Mouse (Mus musculus): ENCODE results near the gene Rnf186. TPM values are rescaled to one million over a fixed set of nuclear protein-coding genes. Genes with fewer than 3 reads are reported as not detected.
"Not testable (repeated sequence)": the region's sequence is repeated elsewhere in the genome, so short reads cannot be mapped to it uniquely, and the experiment has no call there.

The Rnf186 gene
- polyA plus RNA-seq, 1 experiment from 2014 or later = 6.3 TPM

GRCm38 (mm10) chr4:138972827-138973718 lies 6.2 kb downstream of the Rnf186 start, which contains the start of gene Tmco4:
TSS of gene Tmco4 (plus strand) at chr4:138972888.
- under 1% methylated on average over 57 of the region's 60 CpGs for WGBS
- peak within 1 kb of the TSS; percentile 91 for H3K4me2 ChIP-seq

GRCm38 (mm10) chr4:138973719-138974115 lies 6.8 kb downstream of the Rnf186 start:
- Histone ChIP-seq H3K4me1 (peaks cover 40% of the 10 kb centered on the region), H3K27me3 (no peaks in the 10 kb centered on the region), H3K9me3 (replicated peaks) (no peaks in the 10 kb centered on the region), H3K9ac (0 out of 2 replicates have a peak overlapping the region, but pooled peaks have one; percentile 76), H3K36me3 (no peaks in the 10 kb centered on the region), H3K27ac (peak overlapping the region; percentile 86; the same call in 1 of the 2 replicates), H3K4me2 (peak overlapping the region; percentile 91), H3K4me3 (replicated peaks) (peak overlapping the region; percentile 57)
- 64% methylated on average over 3 of the region's 3 CpGs for WGBS
- peak; percentile 7; the same call in 1 of the 2 replicates for ATAC-seq (replicated peaks; ENCODE audit: low FRiP score)

More at GRCm38 (mm10) chr4:138972827-138973718, 6.2 kb downstream of the Rnf186 start, which contains the start of gene Tmco4:
- Histone ChIP-seq H3K4me1 (peaks cover 42% of the 10 kb centered on the region), H3K27me3 (no peaks in the 10 kb centered on the region), H3K36me3 (no peaks in the 10 kb centered on the region), H3K27ac (peak within 1 kb of the TSS; percentile 86), H3K9me3 (replicated peaks) (no peaks in the 10 kb centered on the region), H3K4me3 (replicated peaks) (peak within 1 kb of the TSS; percentile 57), H3K9ac (peak within 1 kb of the TSS; percentile 76)
- peak; percentile 79 for ATAC-seq (replicated peaks; ENCODE audit: low FRiP score)

DNA sequence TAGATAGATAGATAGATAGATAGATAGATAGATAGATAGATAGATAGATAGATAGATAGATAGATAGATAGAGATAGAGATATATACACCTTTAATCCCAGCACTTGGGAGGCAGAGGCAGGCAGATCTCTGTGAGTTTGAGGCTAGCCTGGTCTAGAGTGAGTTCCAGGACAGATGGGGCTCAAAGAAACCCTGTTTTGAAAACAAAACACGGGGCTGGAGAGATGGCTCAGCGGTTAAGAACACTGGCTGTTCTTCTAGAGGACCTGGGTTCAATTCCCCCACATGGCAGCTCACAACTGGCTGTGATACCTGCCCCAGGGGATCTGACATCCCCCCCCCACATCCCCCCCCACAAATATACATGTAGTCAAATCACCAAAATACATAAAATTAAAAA lies 7.6 kb downstream of the Rnf186 start:
- H3K27ac ChIP-seq; H3K9ac ChIP-seq; H3K9me3 ChIP-seq (replicated peaks); H3K36me3 ChIP-seq; H3K27me3 ChIP-seq; H3K4me3 ChIP-seq (replicated peaks); ATAC-seq (replicated peaks; ENCODE audit: low FRiP score); H3K4me2 ChIP-seq: not testable (repeated sequence)
- H3K4me1 ChIP-seq = peaks cover 33% of the 10 kb centered on the region
- 88% methylated on average over 2 of the region's 2 CpGs for WGBS

DNA sequence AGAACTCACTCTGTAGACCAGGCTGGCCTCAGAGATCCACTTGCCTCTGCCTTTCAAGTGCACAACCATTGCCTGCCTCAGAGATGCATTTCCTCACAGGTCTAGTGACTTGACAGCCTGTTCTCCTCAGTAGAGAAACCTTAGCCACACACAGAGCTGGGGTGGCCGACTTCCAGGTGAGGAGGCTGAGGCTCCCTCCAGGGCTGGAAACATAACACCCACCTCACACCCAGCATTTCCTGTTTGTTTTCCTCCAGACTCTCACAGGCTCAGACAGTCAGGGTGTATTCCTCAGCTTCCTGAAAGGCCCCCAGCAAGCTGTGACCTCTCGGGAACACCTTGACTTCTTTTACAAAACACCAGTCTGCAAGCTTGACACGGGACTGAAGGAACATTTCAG lies 8.3 kb downstream of the Rnf186 start:
- Histone ChIP-seq H3K4me2 (no peak overlapping the region), H3K27ac (peak overlapping the region; percentile 34; the same call in 1 of the 2 replicates), H3K9ac (no peak overlapping the region), H3K9me3 (replicated peaks) (no peaks in the 10 kb centered on the region), H3K27me3 (no peaks in the 10 kb centered on the region), H3K4me3 (replicated peaks) (no peak overlapping the region), H3K36me3 (no peaks in the 10 kb centered on the region), H3K4me1 (peaks cover 31% of the 10 kb centered on the region)
- no peak for ATAC-seq (replicated peaks; ENCODE audit: low FRiP score)
- WGBS = 33% methylated on average over 3 of the region's 3 CpGs

GRCm38 (mm10) chr4:138976046-138976445 lies 9.1 kb downstream of the Rnf186 start:
- Histone ChIP-seq H3K27me3 (no peaks in the 10 kb centered on the region), H3K27ac (no peak overlapping the region), H3K9me3 (replicated peaks) (no peaks in the 10 kb centered on the region), H3K4me3 (replicated peaks) (no peak overlapping the region), H3K36me3 (no peaks in the 10 kb centered on the region), H3K4me2 (no peak overlapping the region), H3K9ac (no peak overlapping the region), H3K4me1 (peaks cover 28% of the 10 kb centered on the region)
- WGBS = 37% methylated on average over 6 of the region's 6 CpGs
- no peak for ATAC-seq (replicated peaks; ENCODE audit: low FRiP score)

GRCm38 (mm10) chr4:138980021-138980420 lies 13.1 kb downstream of the Rnf186 start:
- Histone ChIP-seq H3K36me3 (no peaks in the 10 kb centered on the region), H3K4me2 (no peak overlapping the region), H3K9ac (no peak overlapping the region), H3K27ac (no peak overlapping the region), H3K27me3 (no peaks in the 10 kb centered on the region), H3K4me1 (peaks cover 11% of the 10 kb centered on the region), H3K4me3 (replicated peaks) (no peak overlapping the region), H3K9me3 (replicated peaks) (no peaks in the 10 kb centered on the region)
- ATAC-seq (replicated peaks; ENCODE audit: low FRiP score) = no peak
- WGBS = 87% methylated on average over 8 of the region's 8 CpGs

DNA sequence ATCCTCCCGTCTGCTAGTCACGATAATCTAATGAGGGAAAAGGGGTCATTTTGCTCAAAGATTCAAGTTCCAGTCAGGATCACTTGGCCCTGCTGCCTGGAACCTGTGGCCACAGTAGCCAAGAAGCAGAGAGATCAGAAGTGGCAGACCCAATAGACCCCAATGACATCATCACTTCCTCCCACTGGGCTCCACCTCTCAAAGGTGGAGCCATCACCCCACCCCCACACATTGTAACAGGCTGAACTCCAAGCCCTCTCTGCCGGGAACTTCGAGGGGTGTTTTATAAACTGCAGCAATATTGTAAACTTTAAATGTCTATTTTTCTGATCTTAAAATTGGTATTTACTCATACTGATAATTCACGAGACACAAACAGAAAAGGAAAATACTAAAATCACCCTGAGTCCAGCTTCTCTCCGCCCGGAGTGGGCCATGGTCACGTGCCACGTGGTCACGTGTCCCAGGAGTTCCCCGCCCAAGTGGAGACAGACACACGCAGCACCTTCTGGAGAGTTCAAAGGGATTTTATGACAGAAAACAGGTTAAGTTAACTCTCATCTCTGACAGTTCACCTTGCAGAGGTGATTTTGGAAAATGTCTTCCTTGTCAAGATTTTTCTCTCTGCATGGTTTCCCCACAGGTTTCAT lies 14.0 kb downstream of the Rnf186 start:
- peak overlapping the region; percentile 20 for H3K4me2 ChIP-seq
- no peak for ATAC-seq (replicated peaks; ENCODE audit: low FRiP score)
- H3K36me3 ChIP-seq = no peaks in the 10 kb centered on the region
- H3K4me1 ChIP-seq = peaks cover 4% of the 10 kb centered on the region
- H3K27ac ChIP-seq = no peak overlapping the region
- no peaks in the 10 kb centered on the region for H3K9me3 ChIP-seq (replicated peaks)
- no peaks in the 10 kb centered on the region for H3K27me3 ChIP-seq
- H3K9ac ChIP-seq = no peak overlapping the region
- WGBS = 21% methylated on average over 12 of the region's 12 CpGs
- H3K4me3 ChIP-seq (replicated peaks) = no peak overlapping the region

DNA sequence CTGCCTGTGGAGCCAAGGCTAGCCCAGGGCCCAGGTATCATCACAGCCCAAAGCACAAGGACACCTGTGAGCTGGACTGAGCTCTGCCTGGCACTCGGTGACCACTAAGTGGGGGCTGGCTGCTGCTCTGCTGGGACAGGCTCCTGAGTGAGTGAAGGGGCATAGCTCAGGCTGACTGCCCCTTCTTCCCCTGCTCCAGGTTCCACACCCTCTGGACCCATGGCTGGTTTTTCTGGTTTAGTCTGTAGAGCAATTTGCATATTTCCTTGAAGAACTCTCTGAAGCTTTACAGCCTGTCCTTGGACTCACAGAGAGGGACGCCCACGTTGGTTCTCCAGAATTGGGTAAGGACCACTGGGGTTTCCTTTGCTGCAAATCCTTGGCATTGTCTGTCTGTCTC lies 16.5 kb downstream of the Rnf186 start:
- H3K27me3 ChIP-seq = no peaks in the 10 kb centered on the region
- H3K4me2 ChIP-seq = no peak overlapping the region
- H3K9me3 ChIP-seq (replicated peaks) = no peaks in the 10 kb centered on the region
- no peaks in the 10 kb centered on the region for H3K4me1 ChIP-seq
- H3K9ac ChIP-seq = no peak overlapping the region
- H3K4me3 ChIP-seq (replicated peaks) = no peak overlapping the region
- WGBS = 72% methylated on average over 3 of the region's 3 CpGs
- no peaks in the 10 kb centered on the region for H3K36me3 ChIP-seq
- ATAC-seq (replicated peaks; ENCODE audit: low FRiP score) = peak; percentile 64
- H3K27ac ChIP-seq = peak overlapping the region; percentile 29; the same call in 1 of the 2 replicates

DNA sequence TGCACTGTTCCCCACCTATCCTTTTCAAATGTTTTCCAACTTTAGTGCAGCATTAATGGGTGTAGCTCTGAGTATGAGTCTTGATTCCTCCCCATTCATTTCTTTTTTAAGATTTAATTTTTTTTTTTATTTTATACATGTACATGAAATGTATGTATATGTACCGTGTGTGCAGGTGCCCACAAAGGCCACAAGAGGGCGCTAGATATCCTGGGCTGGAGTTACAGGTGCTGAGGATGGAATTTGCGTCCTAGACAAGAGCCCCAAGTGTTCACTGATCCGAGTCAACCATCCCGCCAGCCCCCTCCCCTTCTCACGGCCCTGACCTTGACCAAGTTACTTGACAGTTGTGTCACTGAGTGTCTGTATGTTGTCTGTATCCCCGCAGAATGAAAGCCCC lies 17.8 kb downstream of the Rnf186 start:
- Histone ChIP-seq H3K9ac (no peak overlapping the region), H3K4me1 (no peaks in the 10 kb centered on the region), H3K4me2 (no peak overlapping the region), H3K27ac (no peak overlapping the region), H3K4me3 (replicated peaks) (no peak overlapping the region), H3K27me3 (no peaks in the 10 kb centered on the region), H3K36me3 (no peaks in the 10 kb centered on the region), H3K9me3 (replicated peaks) (no peaks in the 10 kb centered on the region)
- ATAC-seq (replicated peaks; ENCODE audit: low FRiP score) = no peak
- WGBS = 76% methylated on average over 7 of the region's 7 CpGs

DNA sequence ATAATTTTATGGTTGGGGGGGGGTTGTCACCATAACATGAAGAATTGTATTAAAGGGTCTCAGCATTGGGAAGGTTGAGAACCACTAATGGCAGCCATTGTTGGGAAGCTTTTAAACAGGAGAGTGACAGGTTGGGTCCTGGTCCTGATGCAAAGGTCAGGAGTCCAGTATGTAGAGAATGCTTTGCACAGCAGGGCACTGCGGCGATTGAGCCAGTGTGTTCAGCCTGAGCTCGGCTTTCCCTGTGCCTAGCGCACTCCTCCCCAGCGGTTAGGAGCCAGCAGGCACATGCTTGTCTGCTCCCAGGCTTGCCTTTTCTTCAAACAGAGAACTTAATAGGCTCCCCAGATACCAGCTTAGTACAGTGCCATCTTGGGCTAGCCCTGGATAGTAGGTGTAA lies 19.4 kb downstream of the Rnf186 start:
- no peak overlapping the region for H3K27ac ChIP-seq
- WGBS = 62% methylated on average over 5 of the region's 5 CpGs
- no peak overlapping the region for H3K4me2 ChIP-seq
- H3K4me3 ChIP-seq (replicated peaks) = no peak overlapping the region
- H3K27me3 ChIP-seq = no peaks in the 10 kb centered on the region
- H3K36me3 ChIP-seq = no peaks in the 10 kb centered on the region
- no peaks in the 10 kb centered on the region for H3K4me1 ChIP-seq
- no peaks in the 10 kb centered on the region for H3K9me3 ChIP-seq (replicated peaks)
- 0 out of 2 replicates have a peak, but pooled peaks have one; percentile 54 for ATAC-seq (replicated peaks; ENCODE audit: low FRiP score)
- no peak overlapping the region for H3K9ac ChIP-seq

DNA sequence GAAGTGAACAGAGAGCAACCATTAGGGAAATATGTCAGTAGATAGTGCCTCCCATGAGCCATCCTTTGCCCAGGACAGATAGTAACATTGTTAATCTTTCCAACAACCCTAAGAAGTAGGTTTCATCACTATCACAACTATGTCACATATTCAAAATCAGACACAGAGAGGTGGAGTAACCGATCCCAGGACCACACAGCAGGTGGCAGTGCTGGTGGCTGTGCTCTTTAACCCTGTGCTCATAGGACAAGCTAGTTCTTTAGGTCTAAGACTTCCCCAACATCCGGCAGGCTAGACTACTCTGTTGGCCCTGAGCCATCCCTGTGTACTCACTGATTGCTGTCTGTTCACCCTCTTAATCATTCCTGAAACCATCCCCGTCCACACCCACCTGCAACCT lies 27.5 kb downstream of the Rnf186 start:
- Histone ChIP-seq H3K4me1 (no peaks in the 10 kb centered on the region), H3K9me3 (replicated peaks) (no peaks in the 10 kb centered on the region), H3K4me2 (no peak overlapping the region), H3K27me3 (no peaks in the 10 kb centered on the region), H3K36me3 (0 out of 2 replicates have a peak, but pooled peaks cover 3% of the 10 kb centered on the region), H3K4me3 (replicated peaks) (no peak overlapping the region), H3K9ac (no peak overlapping the region), H3K27ac (no peak overlapping the region)
- 69% methylated on average over 3 of the region's 3 CpGs for WGBS
- no peak for ATAC-seq (replicated peaks; ENCODE audit: low FRiP score)

- Histone ChIP-seq H3K4me3 (replicated peaks) (no peak overlapping the region), H3K4me2 (no peak overlapping the region), H3K36me3 (0 out of 2 replicates have a peak, but pooled peaks cover 3% of the 10 kb centered on the region), H3K27ac (no peak overlapping the region), H3K27me3 (no peaks in the 10 kb centered on the region), H3K9me3 (replicated peaks) (no peaks in the 10 kb centered on the region), H3K9ac (no peak overlapping the region), H3K4me1 (peaks cover 5% of the 10 kb centered on the region; the same call in 1 of the 2 replicates)
- 78% methylated on average over 5 of the region's 5 CpGs for WGBS
- ATAC-seq (replicated peaks; ENCODE audit: low FRiP score) = no peak
These were observed 29.5 kb downstream of the Rnf186 start for GRCm38 (mm10) chr4:138996410-138996809.

All from kidney, embryonic 15.5 days (tissue).